12 mouse cellular contexts compared by ENCODE assay signal in the genomic region with DNA sequence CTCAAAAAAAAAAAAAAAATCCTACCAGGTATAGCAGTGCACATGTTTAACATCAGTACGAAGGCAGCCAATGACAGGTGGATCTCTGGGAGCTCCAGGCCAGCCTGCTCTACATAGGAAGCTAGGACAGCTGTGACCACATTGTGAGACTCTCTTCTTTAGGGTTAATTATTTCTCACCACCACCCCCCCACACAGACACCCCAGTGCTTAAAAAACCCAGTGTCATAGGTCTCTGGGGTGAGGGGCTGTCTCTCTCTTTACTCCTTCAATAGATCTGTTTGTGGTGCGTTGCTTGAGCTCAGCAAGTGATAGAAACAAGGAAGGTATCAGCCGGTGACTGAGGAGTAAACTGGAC.
"Had no signal": no experiment of that assay in that cellular context is flagged by ENCODE, and none has a peak within 500 bp of the region (broad histone marks: within the 10 kb centered on the region; RNA-seq: fewer than 3 reads in every experiment).

No protein-coding gene starts in this region.

- H3K4me2 ChIP-seq: midbrain, embryonic 13.5 days had no signal

- DNase-seq: kidney, postnatal 10 days; kidney, postnatal 4 days; lung, adult 2 months; lung, postnatal 36 days; right cerebral cortex, postnatal 14 days; thymus, postnatal 4 days had no signal

- H3K9ac ChIP-seq: liver, embryonic 15.5 days; midbrain, embryonic 13.5 days had no signal

- H3K9me3 ChIP-seq: limb, embryonic 10.5 days; liver, embryonic 15.5 days; midbrain, embryonic 13.5 days had no signal

- H3K27me3 ChIP-seq: liver, embryonic 15.5 days; midbrain, embryonic 13.5 days had no signal

- ATAC-seq: lung, postnatal 0 days; midbrain, embryonic 13.5 days had no signal

- H3K27ac ChIP-seq: left cerebral cortex, adult 2 months; limb, embryonic 10.5 days; liver, embryonic 15.5 days; midbrain, embryonic 13.5 days; stomach, postnatal 0 days had no signal

- H3K4me3 ChIP-seq: left cerebral cortex, adult 2 months; limb, embryonic 10.5 days; liver, embryonic 15.5 days; midbrain, embryonic 13.5 days had no signal

- H3K36me3 ChIP-seq: limb, embryonic 10.5 days; liver, embryonic 15.5 days; midbrain, embryonic 13.5 days had no signal
